Mouse (Mus musculus): ENCODE results near the gene Kif24. TPM values are rescaled to one million over a fixed set of nuclear protein-coding genes. Genes with fewer than 3 reads are reported as not detected.

The Kif24 gene
- polyA plus RNA-seq, 1 experiment, result 1.6 TPM

- Histone ChIP-seq H3K36me3 (ENCODE audit: control insufficient read depth, insufficient read depth, low read length) (no peaks in the 10 kb centered on the region), H3K4me3 (ENCODE audit: extremely low read depth, insufficient read depth, insufficient read length) (no peak overlapping the region), H3K27ac (ENCODE audit: insufficient read depth, low read length) (no peak overlapping the region), H3K4me1 (ENCODE audit: control insufficient read depth, insufficient read depth, insufficient read length) (peaks cover 10% of the 10 kb centered on the region), H3K27me3 (ENCODE audit: control insufficient read depth, insufficient read depth, low read length) (peaks cover 3% of the 10 kb centered on the region; the same call in 1 of the 2 replicates)
- TF ChIP-seq POLR2A (IDR thresholded peaks at IDR 0.05; ENCODE audit: low read depth, low read length) (no peak), CTCF (IDR thresholded peaks at IDR 0.05; ENCODE audit: extremely low read depth, insufficient read depth, insufficient read length, insufficient replicate concordance) (0 out of 2 replicates have a peak, but pooled peaks have one; percentile 1)
- 17% methylated on average over 13 of the region's 13 CpGs for WGBS
- DNase-seq (ENCODE audit: low read depth in 1 of 2, low spot score in 2 of 2), result peak in 1 of 2 experiments; percentile 16
Observed at GRCm38 (mm10) chr4:41506156-41506555, 41.5 kb upstream of the Kif24 start.

- WGBS, result 69% methylated on average over 11 of the region's 11 CpGs
- Histone ChIP-seq H3K4me3 (ENCODE audit: extremely low read depth, insufficient read depth, insufficient read length) (no peak overlapping the region), H3K4me1 (ENCODE audit: control insufficient read depth, insufficient read depth, insufficient read length) (peaks cover 10% of the 10 kb centered on the region), H3K27me3 (ENCODE audit: control insufficient read depth, insufficient read depth, low read length) (peaks cover 3% of the 10 kb centered on the region), H3K36me3 (ENCODE audit: control insufficient read depth, insufficient read depth, low read length) (no peaks in the 10 kb centered on the region), H3K27ac (ENCODE audit: insufficient read depth, low read length) (no peak overlapping the region)
- DNase-seq (ENCODE audit: low read depth in 1 of 2, low spot score in 2 of 2), result no peak
- TF ChIP-seq POLR2A (IDR thresholded peaks at IDR 0.05; ENCODE audit: low read depth, low read length) (no peak), CTCF (IDR thresholded peaks at IDR 0.05; ENCODE audit: extremely low read depth, insufficient read depth, insufficient read length, insufficient replicate concordance) (no peak)
Observed at GRCm38 (mm10) chr4:41505131-41505551, 40.5 kb upstream of the Kif24 start.

- DNase-seq (ENCODE audit: low read depth in 1 of 2, low spot score in 2 of 2), result no peak
- no peak overlapping the region for H3K4me3 ChIP-seq (ENCODE audit: extremely low read depth, insufficient read depth, insufficient read length)
- H3K27me3 ChIP-seq (ENCODE audit: control insufficient read depth, insufficient read depth, low read length), result peaks cover 3% of the 10 kb centered on the region
- TF ChIP-seq POLR2A (IDR thresholded peaks at IDR 0.05; ENCODE audit: low read depth, low read length) (no peak), CTCF (IDR thresholded peaks at IDR 0.05; ENCODE audit: extremely low read depth, insufficient read depth, insufficient read length, insufficient replicate concordance) (no peak)
- H3K36me3 ChIP-seq (ENCODE audit: control insufficient read depth, insufficient read depth, low read length), result no peaks in the 10 kb centered on the region
- peaks cover 10% of the 10 kb centered on the region for H3K4me1 ChIP-seq (ENCODE audit: control insufficient read depth, insufficient read depth, insufficient read length)
- 77% methylated on average over 5 of the region's 5 CpGs for WGBS
- no peak overlapping the region for H3K27ac ChIP-seq (ENCODE audit: insufficient read depth, low read length)
Observed at GRCm38 (mm10) chr4:41504325-41504724, 39.6 kb upstream of the Kif24 start.

- DNase-seq (ENCODE audit: low read depth in 1 of 2, low spot score in 2 of 2), result peak; percentile 18 to 56
- Histone ChIP-seq H3K4me3 (ENCODE audit: extremely low read depth, insufficient read depth, insufficient read length) (peak within 1 kb of the TSS; percentile 41; the same call in 1 of the 2 replicates), H3K36me3 (ENCODE audit: control insufficient read depth, insufficient read depth, low read length) (no peaks in the 10 kb centered on the region), H3K27me3 (ENCODE audit: control insufficient read depth, insufficient read depth, low read length) (peaks cover 9% of the 10 kb centered on the region), H3K27ac (ENCODE audit: insufficient read depth, low read length) (no peak within 1 kb of the TSS), H3K4me1 (ENCODE audit: control insufficient read depth, insufficient read depth, insufficient read length) (peaks cover 15% of the 10 kb centered on the region)
- 5% methylated on average over 18 of the region's 18 CpGs for WGBS
- no peak for TF ChIP-seq POLR2A (IDR thresholded peaks at IDR 0.05; ENCODE audit: low read depth, low read length)
- TF ChIP-seq CTCF (IDR thresholded peaks at IDR 0.05; ENCODE audit: extremely low read depth, insufficient read depth, insufficient read length, insufficient replicate concordance), result no peak
Observed at GRCm38 (mm10) chr4:41502986-41503412, 38.3 kb upstream of the Kif24 start, which contains the start of gene AI464131. TSS of gene AI464131 (minus strand) at chr4:41503076.

GRCm38 (mm10) chr4:41502171-41502940 lies 37.7 kb upstream of the Kif24 start:
- no peaks in the 10 kb centered on the region for H3K36me3 ChIP-seq (ENCODE audit: control insufficient read depth, insufficient read depth, low read length)
- peaks cover 12% of the 10 kb centered on the region for H3K27me3 ChIP-seq (ENCODE audit: control insufficient read depth, insufficient read depth, low read length)
- no peak overlapping the region for H3K27ac ChIP-seq (ENCODE audit: insufficient read depth, low read length)
- peak overlapping the region; percentile 41; the same call in 1 of the 2 replicates for H3K4me3 ChIP-seq (ENCODE audit: extremely low read depth, insufficient read depth, insufficient read length)
- DNase-seq (ENCODE audit: low read depth in 1 of 2, low spot score in 2 of 2), result no peak
- TF ChIP-seq CTCF (IDR thresholded peaks at IDR 0.05; ENCODE audit: extremely low read depth, insufficient read depth, insufficient read length, insufficient replicate concordance) (no peak), POLR2A (IDR thresholded peaks at IDR 0.05; ENCODE audit: low read depth, low read length) (no peak)
- peaks cover 19% of the 10 kb centered on the region for H3K4me1 ChIP-seq (ENCODE audit: control insufficient read depth, insufficient read depth, insufficient read length)
- 26% methylated on average over 20 of the region's 20 CpGs for whole genome bisulfite sequencing

GRCm38 (mm10) chr4:41500787-41501186 lies 36.1 kb upstream of the Kif24 start:
- H3K36me3 ChIP-seq (ENCODE audit: control insufficient read depth, insufficient read depth, low read length), result no peaks in the 10 kb centered on the region
- DNase-seq (ENCODE audit: low read depth in 1 of 2, low spot score in 2 of 2), result no peak
- H3K27me3 ChIP-seq (ENCODE audit: control insufficient read depth, insufficient read depth, low read length), result peaks cover 10% of the 10 kb centered on the region
- WGBS, result 79% methylated on average over 4 of the region's 4 CpGs
- TF ChIP-seq POLR2A (IDR thresholded peaks at IDR 0.05; ENCODE audit: low read depth, low read length), result no peak
- TF ChIP-seq CTCF (IDR thresholded peaks at IDR 0.05; ENCODE audit: extremely low read depth, insufficient read depth, insufficient read length, insufficient replicate concordance), result no peak
- no peak overlapping the region for H3K4me3 ChIP-seq (ENCODE audit: extremely low read depth, insufficient read depth, insufficient read length)
- H3K27ac ChIP-seq (ENCODE audit: insufficient read depth, low read length), result no peak overlapping the region
- peaks cover 10% of the 10 kb centered on the region for H3K4me1 ChIP-seq (ENCODE audit: control insufficient read depth, insufficient read depth, insufficient read length)

GRCm38 (mm10) chr4:41499619-41500018 lies 34.9 kb upstream of the Kif24 start:
- 73% methylated on average over 8 of the region's 8 CpGs for WGBS
- no peak for TF ChIP-seq POLR2A (IDR thresholded peaks at IDR 0.05; ENCODE audit: low read depth, low read length)
- no peak for TF ChIP-seq CTCF (IDR thresholded peaks at IDR 0.05; ENCODE audit: extremely low read depth, insufficient read depth, insufficient read length, insufficient replicate concordance)
- H3K4me3 ChIP-seq (ENCODE audit: extremely low read depth, insufficient read depth, insufficient read length), result no peak overlapping the region
- no peaks in the 10 kb centered on the region for H3K36me3 ChIP-seq (ENCODE audit: control insufficient read depth, insufficient read depth, low read length)
- H3K4me1 ChIP-seq (ENCODE audit: control insufficient read depth, insufficient read depth, insufficient read length), result peaks cover 10% of the 10 kb centered on the region
- peaks cover 10% of the 10 kb centered on the region for H3K27me3 ChIP-seq (ENCODE audit: control insufficient read depth, insufficient read depth, low read length)
- no peak for DNase-seq (ENCODE audit: low read depth in 1 of 2, low spot score in 2 of 2)
- no peak overlapping the region for H3K27ac ChIP-seq (ENCODE audit: insufficient read depth, low read length)

All from spleen, adult 2 months (tissue).